Mouse (Mus musculus) midbrain, embryonic 15.5 days (tissue): Measurements from ENCODE around the gene Pitpnm3. TPM values are rescaled to one million over a fixed set of nuclear protein-coding genes. Genes with fewer than 3 reads are reported as not detected.

Source experiments
- ATAC-seq: fragments of 200-750 bp; cut with Nextera tagmentation; replicated peaks from 2 replicates; pipeline ENCODE4 v1.8.0; 2017; ENCODE audit warnings: moderate TSS enrichment
- H3K27ac ChIP-seq: fragments of 300-500 bp; sonication (generic); 2 replicates; pipeline ENCODE4 v1.5.1; 2015; ENCODE audit warnings: mild to moderate bottlenecking, inconsistent platforms
- H3K27me3 ChIP-seq: fragments of 300-500 bp; sonication (generic); replicated peaks from 2 replicates; pipeline ENCODE4 v1.6.1; 2015; ENCODE audit warnings: inconsistent platforms
- H3K36me3 ChIP-seq: fragments of 300-500 bp; sonication (generic); replicated peaks from 2 replicates; pipeline ENCODE4 v1.6.1; 2015; ENCODE audit warnings: inconsistent platforms
- H3K4me1 ChIP-seq: fragments of 300-500 bp; sonication (generic); 2 replicates; pipeline ENCODE4 v1.6.1; 2015; ENCODE audit warnings: inconsistent platforms
- H3K4me2 ChIP-seq: fragments of 300-500 bp; sonication (generic); 2 replicates; pipeline ENCODE4 v1.6.1; 2015; ENCODE audit warnings: inconsistent platforms, mild to moderate bottlenecking, moderate library complexity
- H3K4me3 ChIP-seq: fragments of 300-500 bp; sonication (generic); 2 replicates; pipeline ENCODE4 v1.5.1; 2015; ENCODE audit warnings: mild to moderate bottlenecking, inconsistent platforms
- H3K9ac ChIP-seq: fragments of 300-500 bp; sonication (generic); 2 replicates; pipeline ENCODE4 v1.6.1; 2015; ENCODE audit warnings: mild to moderate bottlenecking, inconsistent platforms
- H3K9me3 ChIP-seq: fragments of 300-500 bp; sonication (generic); 2 replicates; pipeline ENCODE4 v1.6.1; 2016; ENCODE audit warnings: inconsistent platforms
- WGBS: fragments of 180-500 bp; shearing (Covaris S2); methylation state at CpG from one replicate; pipeline ENCODE4 v1.1.7; 2015; ENCODE audit warnings: mixed read lengths; 5-methylcytosine and 5-hydroxymethylcytosine counted together
- polyA plus RNA-seq: library from polyadenylated mRNA; unstranded; fragments of >200 nt; fragmentation: Nextera tagmentation; extraction: Ambion mirVana; gene quantifications from 2 replicates; pipeline ENCODE4 v1.2.1, GENCODE M21; 2015

Gene Pitpnm3
- polyA plus RNA-seq, 1 experiment from 2014 or later, result 5.3 TPM

GRCm38 (mm10) chr11:72155186-72155980 lies 19.8 kb upstream of the Pitpnm3 start:
- Histone ChIP-seq H3K27ac (peak overlapping the region; percentile 59), H3K9me3 (no peaks in the 10 kb centered on the region), H3K4me1 (peaks cover 13% of the 10 kb centered on the region), H3K4me3 (no peak overlapping the region), H3K36me3 (peaks cover 15% of the 10 kb centered on the region; the same call in 1 of the 2 replicates), H3K27me3 (no peaks in the 10 kb centered on the region), H3K9ac (no peak overlapping the region), H3K4me2 (no peak overlapping the region)
- 51% methylated on average over 11 of the region's 11 CpGs for WGBS
- no peak for ATAC-seq

- ATAC-seq, result 0 out of 2 replicates have a peak, but pooled peaks have one; percentile 41
Measured at GRCm38 (mm10) chr11:72153122-72153862, 17.7 kb upstream of the Pitpnm3 start.

GRCm38 (mm10) chr11:72151120-72151519 lies 15.5 kb upstream of the Pitpnm3 start:
- H3K27ac ChIP-seq, result no peak overlapping the region
- H3K4me2 ChIP-seq, result no peak overlapping the region
- peaks cover 21% of the 10 kb centered on the region for H3K4me1 ChIP-seq
- no peaks in the 10 kb centered on the region; the same call in 1 of the 2 replicates for H3K36me3 ChIP-seq
- no peak for ATAC-seq
- H3K9ac ChIP-seq, result no peak overlapping the region
- H3K9me3 ChIP-seq, result no peaks in the 10 kb centered on the region
- 56% methylated on average over 2 of the region's 2 CpGs for WGBS
- H3K27me3 ChIP-seq, result no peaks in the 10 kb centered on the region
- H3K4me3 ChIP-seq, result no peak overlapping the region

More at GRCm38 (mm10) chr11:72153122-72153862, 17.7 kb upstream of the Pitpnm3 start:
- Histone ChIP-seq H3K36me3 (peaks cover 4% of the 10 kb centered on the region; the same call in 1 of the 2 replicates), H3K4me1 (peaks cover 16% of the 10 kb centered on the region), H3K9me3 (no peaks in the 10 kb centered on the region), H3K4me3 (no peak overlapping the region), H3K27me3 (no peaks in the 10 kb centered on the region), H3K4me2 (no peak overlapping the region), H3K27ac (no peak overlapping the region), H3K9ac (no peak overlapping the region)
- WGBS, result 79% methylated on average over 12 of the region's 12 CpGs

- ATAC-seq, result peak; percentile 62; the same call in 1 of the 2 replicates
- Histone ChIP-seq H3K4me2 (no peak overlapping the region), H3K9me3 (no peaks in the 10 kb centered on the region), H3K9ac (no peak overlapping the region), H3K4me1 (peaks cover 18% of the 10 kb centered on the region), H3K27ac (no peak overlapping the region), H3K36me3 (no peaks in the 10 kb centered on the region; the same call in 1 of the 2 replicates), H3K4me3 (no peak overlapping the region), H3K27me3 (no peaks in the 10 kb centered on the region)
- WGBS, result 10% methylated on average over 3 of the region's 3 CpGs
Measured at GRCm38 (mm10) chr11:72147910-72148309, 12.3 kb upstream of the Pitpnm3 start.

- H3K4me2 ChIP-seq, result no peak overlapping the region
- no peak overlapping the region for H3K4me3 ChIP-seq
- H3K36me3 ChIP-seq, result no peaks in the 10 kb centered on the region
- no peak overlapping the region for H3K27ac ChIP-seq
- H3K9me3 ChIP-seq, result no peaks in the 10 kb centered on the region
- H3K27me3 ChIP-seq, result no peaks in the 10 kb centered on the region
- H3K4me1 ChIP-seq, result peaks cover 21% of the 10 kb centered on the region
- 96% methylated on average over 1 of the region's 1 CpGs for WGBS
- no peak for ATAC-seq
- no peak overlapping the region for H3K9ac ChIP-seq
Measured at GRCm38 (mm10) chr11:72145877-72146248, 10.3 kb upstream of the Pitpnm3 start.

GRCm38 (mm10) chr11:72145182-72145876 lies 9.8 kb upstream of the Pitpnm3 start:
- H3K9ac ChIP-seq, result no peak overlapping the region
- WGBS, result 7% methylated on average over 2 of the region's 2 CpGs
- H3K36me3 ChIP-seq, result no peaks in the 10 kb centered on the region
- H3K4me2 ChIP-seq, result no peak overlapping the region
- H3K4me1 ChIP-seq, result peaks cover 21% of the 10 kb centered on the region
- H3K27me3 ChIP-seq, result no peaks in the 10 kb centered on the region
- no peaks in the 10 kb centered on the region for H3K9me3 ChIP-seq
- H3K4me3 ChIP-seq, result no peak overlapping the region
- no peak overlapping the region for H3K27ac ChIP-seq
- ATAC-seq, result no peak

- no peak overlapping the region for H3K4me3 ChIP-seq
- H3K9ac ChIP-seq, result no peak overlapping the region
- H3K9me3 ChIP-seq, result no peaks in the 10 kb centered on the region
- H3K4me1 ChIP-seq, result peaks cover 14% of the 10 kb centered on the region
- no peak overlapping the region for H3K4me2 ChIP-seq
- 0 out of 2 replicates have a peak overlapping the region, but pooled peaks have one; percentile 31 for H3K27ac ChIP-seq
- 35% methylated on average over 10 of the region's 10 CpGs for WGBS
- no peaks in the 10 kb centered on the region for H3K36me3 ChIP-seq
- 0 out of 2 replicates have a peak, but pooled peaks have one; percentile 33 for ATAC-seq
- peaks cover under 1% of the 10 kb centered on the region; the same call in 1 of the 2 replicates for H3K27me3 ChIP-seq
Measured at GRCm38 (mm10) chr11:72142889-72143288, 7.3 kb upstream of the Pitpnm3 start.

- H3K27me3 ChIP-seq, result peaks cover 11% of the 10 kb centered on the region
- 72% methylated on average over 6 of the region's 6 CpGs for WGBS
- no peaks in the 10 kb centered on the region for H3K9me3 ChIP-seq
- no peak overlapping the region for H3K9ac ChIP-seq
- ATAC-seq, result no peak
- no peaks in the 10 kb centered on the region for H3K36me3 ChIP-seq
- peaks cover 21% of the 10 kb centered on the region for H3K4me1 ChIP-seq
- no peak overlapping the region for H3K4me3 ChIP-seq
- H3K4me2 ChIP-seq, result no peak overlapping the region
- H3K27ac ChIP-seq, result no peak overlapping the region
Measured at GRCm38 (mm10) chr11:72140198-72140597, 4.6 kb upstream of the Pitpnm3 start.

GRCm38 (mm10) chr11:72136231-72136982 lies 829 bp upstream of the Pitpnm3 start:
- Histone ChIP-seq H3K4me1 (peaks cover 27% of the 10 kb centered on the region), H3K4me3 (peak overlapping the region; percentile 59), H3K4me2 (peak overlapping the region; percentile 87), H3K36me3 (no peaks in the 10 kb centered on the region), H3K27me3 (peaks cover 35% of the 10 kb centered on the region), H3K9me3 (no peaks in the 10 kb centered on the region), H3K27ac (no peak overlapping the region), H3K9ac (peak overlapping the region; percentile 68)
- WGBS, result 24% methylated on average over 11 of the region's 11 CpGs
- no peak for ATAC-seq

- Histone ChIP-seq H3K36me3 (no peaks in the 10 kb centered on the region), H3K27me3 (peaks cover 35% of the 10 kb centered on the region), H3K4me2 (peak overlapping the region; percentile 87), H3K9ac (peak overlapping the region; percentile 68), H3K9me3 (no peaks in the 10 kb centered on the region), H3K4me1 (peaks cover 35% of the 10 kb centered on the region), H3K27ac (no peak overlapping the region), H3K4me3 (peak overlapping the region; percentile 59)
- WGBS, result 14% methylated on average over 24 of the region's 24 CpGs
- ATAC-seq, result peak; percentile 40
Measured at GRCm38 (mm10) chr11:72134536-72135382, 819 bp downstream of the Pitpnm3 start.

- Histone ChIP-seq H3K36me3 (no peaks in the 10 kb centered on the region), H3K9me3 (no peaks in the 10 kb centered on the region), H3K9ac (no peak overlapping the region), H3K4me2 (no peak overlapping the region), H3K4me1 (peaks cover 36% of the 10 kb centered on the region), H3K27me3 (peaks cover 35% of the 10 kb centered on the region), H3K27ac (no peak overlapping the region), H3K4me3 (no peak overlapping the region)
- ATAC-seq, result no peak
- WGBS, result 68% methylated on average over 10 of the region's 10 CpGs
Measured at GRCm38 (mm10) chr11:72133075-72133474, 2.5 kb downstream of the Pitpnm3 start.
